Mouse (Mus musculus) small intestine, adult 2 months (tissue): ENCODE measurements around the gene Paqr4.

Experiments
- CTCF ChIP-seq: fragments of 200-500 bp; IDR thresholded peaks from 2 replicates; pipeline ENCODE4 v1.5.1; 2012; ENCODE audit warnings: low read depth, mild to moderate bottlenecking, control low read depth, inconsistent platforms, low read length, moderate library complexity, mixed read lengths; ENCODE audit not compliant: insufficient replicate concordance, insufficient read length; ENCODE audit errors: extremely low read depth
- POLR2A ChIP-seq: fragments of 200-500 bp; IDR thresholded peaks from 2 replicates; pipeline ENCODE4 v1.6.1; 2012; ENCODE audit warnings: low read depth, mild to moderate bottlenecking, control low read depth, inconsistent platforms, low read length, moderate library complexity

DNA sequence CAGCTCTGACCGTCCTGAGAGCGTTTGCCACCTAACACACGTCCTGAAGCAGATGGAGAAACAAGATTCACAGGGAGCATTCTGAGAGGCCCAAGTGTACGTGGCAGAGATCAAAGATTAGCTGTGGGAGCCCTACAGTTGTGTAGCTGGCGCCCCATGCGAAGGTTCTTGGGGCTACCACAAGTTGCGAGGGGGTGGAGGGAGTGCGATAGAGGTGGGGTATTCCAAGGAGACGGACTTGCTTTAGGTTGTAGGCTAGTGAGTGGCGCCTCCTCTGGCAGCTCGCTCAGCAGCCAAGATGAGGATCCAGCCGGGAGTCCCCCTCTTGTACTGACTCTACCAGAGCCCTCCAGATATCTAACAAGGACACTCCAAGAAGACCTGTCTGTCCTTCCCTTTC lies 5.6 kb upstream of the Paqr4 start:
- no peak for TF ChIP-seq POLR2A
- no peak for TF ChIP-seq CTCF
